Comparison of ENCODE assay signal across 8 mouse cellular contexts in genomic region chr13:101801372-101802186, GRCm38 (mm10). TPM values are rescaled to one million over a fixed set of nuclear protein-coding genes. Genes with fewer than 3 reads are reported as not detected.
A peak's percentile ranks its signal among the peaks of the same experiment; 100 is the strongest.
DNase-seq lines count a peak whose midpoint lies in the region; ATAC-seq lines count a peak whose summit lies in the region.

No protein-coding gene starts in this region.

- no peak overlapping the region for H3K27ac ChIP-seq in embryonic facial prominence, embryonic 11.5 days (replicated peaks; ENCODE audit: low read depth, low read length)

- H3K27me3 ChIP-seq in embryonic facial prominence, embryonic 11.5 days (ENCODE audit: control insufficient read depth, insufficient read depth, low read length) = no peaks in the 10 kb centered on the region

- peak overlapping the region; percentile 50 for H3K4me2 ChIP-seq in embryonic facial prominence, embryonic 11.5 days (ENCODE audit: low read depth, low read length)

- no peaks in the 10 kb centered on the region for H3K4me1 ChIP-seq in embryonic facial prominence, embryonic 11.5 days (ENCODE audit: control insufficient read depth, insufficient read depth, low read length)

- H3K9me3 ChIP-seq in embryonic facial prominence, embryonic 11.5 days (replicated peaks; ENCODE audit: control insufficient read depth, low read length) = no peaks in the 10 kb centered on the region

- H3K9ac ChIP-seq in embryonic facial prominence, embryonic 11.5 days (replicated peaks; ENCODE audit: low read length) = peak overlapping the region; percentile 58

- H3K4me3 ChIP-seq in embryonic facial prominence, embryonic 11.5 days (ENCODE audit: low read depth, low read length) = peak overlapping the region; percentile 29

- peak; percentile 53 for DNase-seq in adrenal gland, postnatal 25 days
- DNase-seq in embryonic facial prominence, embryonic 11.5 days (ENCODE audit: low spot score) = peak; percentile 75
- peak; percentile 78 to 84 for DNase-seq in heart, adult 18-20 months
- DNase-seq in kidney, adult 11 months = peak; percentile 61
- peak; percentile 66 to 80 for DNase-seq in left cerebral cortex, postnatal 25 days (ENCODE audit: low spot score in 2 of 2)
- DNase-seq in right cerebral cortex, postnatal 14 days = peak; percentile 73

- peak; percentile 87 for ATAC-seq in embryonic facial prominence, embryonic 11.5 days (replicated peaks; ENCODE audit: insufficient number of reproducible peaks, low FRiP score, low TSS enrichment, low read depth)
- peak; percentile 77 for ATAC-seq in megakaryocyte progenitor cell, adult 5-6 weeks (replicated peaks; ENCODE audit: poor library complexity)
- no peak for ATAC-seq in erythroid progenitor cell, adult 5-6 weeks (replicated peaks; ENCODE audit: low FRiP score, poor library complexity, severe bottlenecking)

- WGBS in embryonic facial prominence, embryonic 11.5 days = 2% methylated on average over 41 of the region's 41 CpGs

- H3K36me3 ChIP-seq in embryonic facial prominence, embryonic 11.5 days (replicated peaks; ENCODE audit: control insufficient read depth, insufficient read depth, low read depth, low read length) = no peaks in the 10 kb centered on the region

- intact Hi-C loops in left cerebral cortex, postnatal 25 days (cut with DNase I) = loop anchor here (2.0 to 5.0 kb wide), 2 partner anchors 33 to 111 kb away; partner anchors contain the start of gene Pik3r1

RNA-seq across cellular contexts. Expression of gene Pik3r1, which starts 33.6 kb away (rescaled TPM):
- 130 and 193 TPM in 2 replicates for total RNA-seq in adrenal gland, postnatal 25 days (2021)
- polyA plus RNA-seq in embryonic facial prominence, embryonic 11.5 days (2014; fragmentation: Nextera tagmentation; extraction: Ambion mirVana) = 17.0 and 20.6 TPM in 2 replicates
- 100 to 1,000 TPM; 103 to 142 TPM for total RNA-seq in heart, adult 18-20 months (2021)
- 100 to 1,000 TPM; 144 to 146 TPM for total RNA-seq in left cerebral cortex, postnatal 25 days (2021)
- total RNA-seq in megakaryocyte progenitor cell, adult 5-6 weeks (2015) = 88.5 and 90.8 TPM in 2 replicates
- 84.9 and 106 TPM in 2 replicates for total RNA-seq in megakaryocyte progenitor cell, adult 5-6 weeks (2017)
- total RNA-seq in erythroid progenitor cell, adult 5-6 weeks (2015; ENCODE audit: low replicate concordance) = 119 and 126 TPM in 2 replicates
- 173 and 241 TPM in 2 replicates for total RNA-seq in erythroid progenitor cell, adult 5-6 weeks (2017; ENCODE audit: low replicate concordance)
